Mouse (Mus musculus) lung, embryonic 14.5 days (tissue): ENCODE data around the gene Ddx49. TPM values are rescaled to one million over a fixed set of nuclear protein-coding genes. Genes with fewer than 3 reads are reported as not detected.

Experiments used
- ATAC-seq: fragments of 200-750 bp; cut with Nextera tagmentation; 2 replicates; pipeline ENCODE4 v1.8.0; 2017; ENCODE audit warnings: mild to moderate bottlenecking, moderate TSS enrichment, moderate library complexity; ENCODE audit not compliant: insufficient read depth
- DNase-seq: peaks from one replicate; pipeline ENCODE4 v3.0.0-alpha.2; 2015
- H3K27ac ChIP-seq: fragments of 300-500 bp; sonication (generic); 2 replicates; pipeline ENCODE4 v1.5.1; 2014; ENCODE audit warnings: low read depth, mild to moderate bottlenecking, moderate library complexity
- H3K27me3 ChIP-seq: fragments of 300-500 bp; sonication (generic); 2 replicates; pipeline ENCODE4 v1.6.1; 2014; ENCODE audit warnings: low read length, control low read depth; ENCODE audit not compliant: insufficient read depth
- H3K36me3 ChIP-seq: fragments of 300-500 bp; sonication (generic); 2 replicates; pipeline ENCODE4 v1.6.1; 2014; ENCODE audit warnings: control low read depth; ENCODE audit not compliant: insufficient read depth
- H3K4me1 ChIP-seq: fragments of 300-500 bp; sonication (generic); 2 replicates; pipeline ENCODE4 v1.6.1; 2014; ENCODE audit warnings: antibody characterized with exemption, control low read depth; ENCODE audit not compliant: insufficient read depth
- H3K4me2 ChIP-seq: fragments of 300-500 bp; sonication (generic); 2 replicates; pipeline ENCODE4 v1.6.1; 2014; ENCODE audit warnings: mild to moderate bottlenecking
- H3K4me3 ChIP-seq: fragments of 300-500 bp; sonication (generic); 2 replicates; pipeline ENCODE4 v1.5.1; 2014; ENCODE audit warnings: low read depth, low read length
- H3K9ac ChIP-seq: fragments of 300-500 bp; sonication (generic); 2 replicates; pipeline ENCODE4 v1.6.1; 2014
- H3K9me3 ChIP-seq: fragments of 300-500 bp; sonication (generic); 2 replicates; pipeline ENCODE4 v1.6.1; 2016; ENCODE audit warnings: low read depth, low read length, control low read depth
- CTCF ChIP-seq: IDR thresholded peaks from 2 replicates; pipeline ENCODE4 v1.5.1; 2016; ENCODE audit warnings: antibody characterized with exemption, low read depth
- WGBS: fragments of 180-500 bp; shearing (Covaris S2); extraction: QIAGEN DNeasy Blood & Tissue Kit; methylation state at CpG from one replicate; pipeline ENCODE4 v1.1.7; 2014; 5-methylcytosine and 5-hydroxymethylcytosine counted together
- polyA plus RNA-seq: library from polyadenylated mRNA; unstranded; fragments of >200 nt; fragmentation: Nextera tagmentation; extraction: Ambion mirVana; gene quantifications from 2 replicates; pipeline ENCODE4 v1.2.1, GENCODE M21; 2014

Ddx49 gene
- polyA plus RNA-seq, 1 experiment from 2014 or later, result 47.9 TPM

DNA sequence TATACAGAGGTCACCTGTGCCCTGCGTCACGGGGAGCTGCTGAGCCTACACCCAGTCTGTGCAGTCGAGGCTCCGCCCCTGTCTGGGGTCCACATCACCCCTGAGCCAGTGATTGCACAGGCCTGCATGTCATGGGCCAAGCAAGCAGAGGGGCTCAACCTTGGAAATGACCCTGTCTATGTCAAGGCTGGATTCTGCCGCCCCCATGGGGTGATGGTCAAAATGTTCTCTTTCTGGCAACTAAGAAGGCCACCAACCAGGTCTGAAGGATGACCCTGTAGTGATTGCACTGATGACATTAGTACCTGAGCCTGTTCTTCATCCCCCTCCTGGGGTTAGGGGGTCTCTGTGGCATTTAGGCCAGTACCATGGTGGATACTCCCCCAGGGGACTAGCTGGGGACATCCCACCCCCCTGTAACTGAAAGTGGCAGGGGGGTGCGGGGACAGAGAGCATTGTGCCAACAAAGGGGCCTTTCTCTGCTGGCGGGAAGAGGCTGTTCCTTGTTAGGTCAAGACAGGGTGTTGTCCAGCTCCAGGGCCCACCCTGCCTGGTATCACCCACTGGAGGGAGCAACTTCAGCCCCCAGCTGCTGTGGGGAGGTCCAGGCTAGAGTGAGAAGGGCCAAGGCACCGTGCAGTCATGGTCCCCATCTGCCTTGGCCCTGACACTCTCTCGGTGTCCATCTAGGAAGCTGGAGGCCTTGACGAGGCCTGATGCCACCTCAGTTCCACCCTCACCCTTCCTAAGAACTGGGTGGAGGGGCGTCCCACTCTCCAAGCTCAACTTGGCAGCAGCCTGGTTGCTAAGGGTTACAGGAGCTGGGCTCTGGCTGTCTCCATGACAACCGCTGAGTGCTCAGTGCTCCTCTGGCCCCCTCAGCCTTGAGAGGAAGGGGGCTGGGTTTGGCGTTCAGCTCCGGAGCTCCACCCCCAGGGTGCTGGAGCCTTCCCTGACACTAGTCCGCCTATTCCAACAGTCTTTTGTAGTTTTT, 14.5 kb upstream of the Ddx49 start:
- H3K27me3 ChIP-seq, result no peaks in the 10 kb centered on the region
- no peaks in the 10 kb centered on the region for H3K9me3 ChIP-seq
- peaks cover 18% of the 10 kb centered on the region for H3K4me1 ChIP-seq
- 10% methylated on average over 15 of the region's 15 CpGs for WGBS
- ATAC-seq, result peak; percentile 79
- peaks cover 17% of the 10 kb centered on the region for H3K36me3 ChIP-seq
- peak overlapping the region; percentile 84 for H3K4me2 ChIP-seq
- DNase-seq, result peak; percentile 95
- peak overlapping the region; percentile 54 for H3K4me3 ChIP-seq
- peak; percentile 26 for TF ChIP-seq CTCF
- H3K27ac ChIP-seq, result no peak overlapping the region
- H3K9ac ChIP-seq, result no peak overlapping the region; the same call in 1 of the 2 replicates

GRCm38 (mm10) chr8:70315624-70316510, 13.6 kb upstream of the Ddx49 start, which contains the start of gene Cers1:
TSS of gene Cers1 (plus strand) at chr8:70315775.
- TF ChIP-seq CTCF, result no peak
- H3K4me1 ChIP-seq, result peaks cover 18% of the 10 kb centered on the region
- peak within 1 kb of the TSS; percentile 24; the same call in 1 of the 2 replicates for H3K27ac ChIP-seq
- H3K4me3 ChIP-seq, result peak within 1 kb of the TSS; percentile 54
- no peaks in the 10 kb centered on the region for H3K27me3 ChIP-seq
- peak; percentile 68 for ATAC-seq
- peak; percentile 86 for DNase-seq
- peak within 1 kb of the TSS; percentile 84 for H3K4me2 ChIP-seq
- WGBS, result 2% methylated on average over 66 of the region's 66 CpGs
- no peaks in the 10 kb centered on the region for H3K9me3 ChIP-seq
- H3K36me3 ChIP-seq, result peaks cover 26% of the 10 kb centered on the region
- peak within 1 kb of the TSS; percentile 48 for H3K9ac ChIP-seq

DNA sequence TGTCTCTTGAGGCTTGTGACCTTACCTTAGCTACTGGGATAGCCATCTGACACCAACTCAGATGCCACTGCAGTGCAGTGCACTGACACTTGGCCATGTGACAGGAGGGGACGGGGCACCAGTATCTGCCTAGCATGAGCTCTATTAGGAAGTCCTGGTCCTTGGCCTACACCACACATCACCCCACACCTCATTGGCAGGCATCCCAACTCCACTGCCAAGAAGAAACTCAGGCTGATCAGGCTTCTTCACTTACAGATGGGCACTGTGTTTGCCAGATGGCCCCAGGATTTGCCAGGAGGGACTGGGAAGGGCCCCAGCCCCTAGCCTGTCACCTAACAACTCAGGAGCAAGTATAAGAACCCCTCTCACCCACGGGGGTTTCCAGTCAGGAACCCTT, 11.1 kb upstream of the Ddx49 start:
- peaks cover 18% of the 10 kb centered on the region for H3K4me1 ChIP-seq
- peaks cover 46% of the 10 kb centered on the region for H3K36me3 ChIP-seq
- no peaks in the 10 kb centered on the region for H3K27me3 ChIP-seq
- no peaks in the 10 kb centered on the region for H3K9me3 ChIP-seq
- H3K9ac ChIP-seq, result no peak overlapping the region
- H3K27ac ChIP-seq, result no peak overlapping the region
- no peak overlapping the region for H3K4me3 ChIP-seq
- no peak overlapping the region for H3K4me2 ChIP-seq
- 81% methylated on average over 2 of the region's 2 CpGs for WGBS
- no peak for TF ChIP-seq CTCF
- no peak for DNase-seq
- no peak for ATAC-seq

DNA sequence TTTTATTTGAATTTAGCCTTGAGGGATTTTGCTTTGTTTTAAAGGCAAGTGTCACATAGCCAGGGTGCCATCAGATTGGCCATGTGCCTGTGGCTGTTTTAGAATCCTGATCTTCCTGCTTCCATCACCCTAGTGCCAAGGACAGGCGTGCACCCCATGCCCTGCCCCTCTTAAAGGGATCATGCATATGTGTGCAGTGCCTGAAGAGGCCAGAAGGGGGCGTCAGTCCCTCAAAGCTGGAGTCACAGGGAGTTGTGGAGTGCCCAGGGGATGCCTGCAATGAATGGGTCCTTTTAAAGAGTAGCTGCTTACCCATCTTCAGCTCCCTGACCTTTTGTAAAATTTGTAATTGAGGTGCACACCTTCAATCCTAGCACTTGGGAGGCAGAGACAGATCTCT, 7.0 kb upstream of the Ddx49 start:
- Histone ChIP-seq H3K4me1 (no peaks in the 10 kb centered on the region), H3K27ac (no peak overlapping the region), H3K36me3 (peaks cover 84% of the 10 kb centered on the region), H3K27me3 (no peaks in the 10 kb centered on the region), H3K4me3 (no peak overlapping the region), H3K9ac (no peak overlapping the region), H3K9me3 (no peaks in the 10 kb centered on the region), H3K4me2 (no peak overlapping the region)
- peak; percentile 43 for DNase-seq
- WGBS, result 31% methylated on average over 2 of the region's 2 CpGs
- no peak for ATAC-seq
- TF ChIP-seq CTCF, result peak; percentile 70

GRCm38 (mm10) chr8:70302901-70303300, 612 bp upstream of the Ddx49 start:
- ATAC-seq, result no peak; the same call in 1 of the 2 replicates

GRCm38 (mm10) chr8:70300881-70301280, 1.4 kb downstream of the Ddx49 start:
- Histone ChIP-seq H3K4me2 (no peak overlapping the region; the same call in 1 of the 2 replicates), H3K36me3 (peaks cover 55% of the 10 kb centered on the region), H3K27ac (no peak overlapping the region), H3K4me1 (peaks cover 13% of the 10 kb centered on the region), H3K27me3 (no peaks in the 10 kb centered on the region), H3K9ac (no peak overlapping the region), H3K4me3 (no peak overlapping the region), H3K9me3 (no peaks in the 10 kb centered on the region)
- ATAC-seq, result no peak
- DNase-seq, result no peak
- TF ChIP-seq CTCF, result no peak
- WGBS, result 78% methylated on average over 3 of the region's 3 CpGs

More at GRCm38 (mm10) chr8:70302901-70303300, 612 bp upstream of the Ddx49 start:
- TF ChIP-seq CTCF, result no peak
- Histone ChIP-seq H3K36me3 (peaks cover 53% of the 10 kb centered on the region), H3K4me1 (peaks cover 13% of the 10 kb centered on the region), H3K4me2 (peak overlapping the region; percentile 75), H3K27me3 (no peaks in the 10 kb centered on the region), H3K9me3 (no peaks in the 10 kb centered on the region), H3K4me3 (peak overlapping the region; percentile 88), H3K9ac (peak overlapping the region; percentile 84), H3K27ac (peak overlapping the region; percentile 31; the same call in 1 of the 2 replicates)
- DNase-seq, result no peak
- 4% methylated on average over 16 of the region's 16 CpGs for WGBS
